Mouse (Mus musculus): Measurements from ENCODE around the gene Fam118b. TPM values are rescaled to one million over a fixed set of nuclear protein-coding genes. Genes with fewer than 3 reads are reported as not detected.
A peak's percentile ranks its signal among the peaks of the same experiment; 100 is the strongest.

Fam118b gene
- polyA plus RNA-seq, 1 experiment: 22.0 TPM

DNA sequence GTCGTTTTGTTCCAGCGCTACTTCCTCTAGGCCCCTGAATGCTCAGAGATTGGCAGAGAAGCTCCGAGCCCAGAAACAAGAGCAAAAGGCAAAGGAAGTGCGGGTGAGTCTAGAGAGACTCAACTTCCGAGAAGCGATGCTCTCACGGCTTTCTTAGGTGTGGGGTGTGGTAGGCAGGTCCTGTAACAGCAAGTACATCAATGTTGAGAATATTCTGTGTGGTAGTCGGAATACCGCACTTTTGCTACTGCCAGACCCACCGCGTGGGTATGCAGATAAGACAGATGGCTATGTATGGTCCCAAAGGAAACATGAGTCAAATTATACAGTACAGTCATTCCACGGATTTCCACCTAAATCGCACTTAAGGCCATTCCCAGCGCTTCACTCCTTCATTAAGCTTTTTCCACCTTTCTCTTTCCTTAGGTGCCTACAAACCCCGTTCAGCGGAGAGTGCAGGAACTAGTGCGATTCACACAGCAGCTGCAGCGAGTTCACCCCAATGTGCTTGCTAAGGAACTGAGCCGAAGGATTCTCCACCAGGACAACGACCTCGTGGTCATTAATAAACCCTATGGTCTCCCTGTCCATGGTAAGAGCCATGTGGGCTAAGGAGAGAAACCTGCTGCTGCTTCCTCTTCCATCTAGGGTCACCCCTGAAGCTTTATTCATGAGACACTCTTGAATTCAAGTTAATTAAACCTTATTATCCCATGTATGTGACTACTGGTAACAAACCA lies 541 bp upstream of the Fam118b start:
- Histone ChIP-seq H3K4me1 (ENCODE audit: control insufficient read depth, insufficient read depth, low read length) (no peaks in the 10 kb centered on the region; the same call in 1 of the 2 replicates), H3K4me3 (ENCODE audit: insufficient read depth, low read length) (peak overlapping the region; percentile 94), H3K27ac (ENCODE audit: insufficient read depth, low read length) (no peak overlapping the region)
- TF ChIP-seq CTCF (IDR thresholded peaks at IDR 0.05; ENCODE audit: extremely low read depth, insufficient read depth, low read length) (no peak), POLR2A (IDR thresholded peaks at IDR 0.05; ENCODE audit: extremely low read depth, insufficient read depth, low read length) (no peak)

DNA sequence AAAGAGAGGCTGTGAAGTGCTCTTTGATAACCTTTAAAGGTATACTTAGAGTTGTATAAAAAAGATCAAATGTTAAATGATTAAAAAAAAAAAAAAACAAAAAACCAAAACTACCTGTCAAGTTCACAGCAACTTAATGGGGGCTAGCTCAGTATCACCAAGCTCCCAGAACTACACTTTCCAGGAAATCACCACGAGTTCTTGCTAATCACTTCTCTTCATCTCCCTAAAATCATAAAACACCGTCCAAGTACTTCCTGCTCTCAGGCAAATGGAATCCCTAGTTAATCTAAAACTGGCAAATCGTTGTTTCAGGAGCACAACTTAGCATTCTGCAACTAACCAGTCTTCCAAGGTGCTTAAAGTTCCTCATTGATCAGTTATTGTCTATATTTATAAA lies 3.1 kb downstream of the Fam118b start:
- no peaks in the 10 kb centered on the region; the same call in 1 of the 2 replicates for H3K4me1 ChIP-seq (ENCODE audit: control insufficient read depth, insufficient read depth, low read length)
- H3K4me3 ChIP-seq (ENCODE audit: insufficient read depth, low read length): no peak overlapping the region
- TF ChIP-seq CTCF (IDR thresholded peaks at IDR 0.05; ENCODE audit: extremely low read depth, insufficient read depth, low read length) (no peak), POLR2A (IDR thresholded peaks at IDR 0.05; ENCODE audit: extremely low read depth, insufficient read depth, low read length) (no peak)
- no peak overlapping the region for H3K27ac ChIP-seq (ENCODE audit: insufficient read depth, low read length)

GRCm38 (mm10) chr9:35263431-35263830 lies 4.2 kb downstream of the Fam118b start:
- Histone ChIP-seq H3K4me1 (ENCODE audit: control insufficient read depth, insufficient read depth, low read length) (no peaks in the 10 kb centered on the region; the same call in 1 of the 2 replicates), H3K4me3 (ENCODE audit: insufficient read depth, low read length) (no peak overlapping the region), H3K27ac (ENCODE audit: insufficient read depth, low read length) (no peak overlapping the region)
- TF ChIP-seq CTCF (IDR thresholded peaks at IDR 0.05; ENCODE audit: extremely low read depth, insufficient read depth, low read length) (no peak), POLR2A (IDR thresholded peaks at IDR 0.05; ENCODE audit: extremely low read depth, insufficient read depth, low read length) (no peak)

- H3K27ac ChIP-seq (ENCODE audit: insufficient read depth, low read length): no peak overlapping the region
- H3K4me3 ChIP-seq (ENCODE audit: insufficient read depth, low read length): no peak overlapping the region
- TF ChIP-seq POLR2A (IDR thresholded peaks at IDR 0.05; ENCODE audit: extremely low read depth, insufficient read depth, low read length) (no peak), CTCF (IDR thresholded peaks at IDR 0.05; ENCODE audit: extremely low read depth, insufficient read depth, low read length) (no peak)
- no peaks in the 10 kb centered on the region; the same call in 1 of the 2 replicates for H3K4me1 ChIP-seq (ENCODE audit: control insufficient read depth, insufficient read depth, low read length)
These were observed 5.2 kb downstream of the Fam118b start for GRCm38 (mm10) chr9:35262418-35262817.

GRCm38 (mm10) chr9:35257365-35257764 lies 10.2 kb downstream of the Fam118b start:
- Histone ChIP-seq H3K4me1 (ENCODE audit: control insufficient read depth, insufficient read depth, low read length) (no peaks in the 10 kb centered on the region), H3K4me3 (ENCODE audit: insufficient read depth, low read length) (no peak overlapping the region), H3K27ac (ENCODE audit: insufficient read depth, low read length) (no peak overlapping the region)
- TF ChIP-seq POLR2A (IDR thresholded peaks at IDR 0.05; ENCODE audit: extremely low read depth, insufficient read depth, low read length): no peak
- no peak for TF ChIP-seq CTCF (IDR thresholded peaks at IDR 0.05; ENCODE audit: extremely low read depth, insufficient read depth, low read length)

DNA sequence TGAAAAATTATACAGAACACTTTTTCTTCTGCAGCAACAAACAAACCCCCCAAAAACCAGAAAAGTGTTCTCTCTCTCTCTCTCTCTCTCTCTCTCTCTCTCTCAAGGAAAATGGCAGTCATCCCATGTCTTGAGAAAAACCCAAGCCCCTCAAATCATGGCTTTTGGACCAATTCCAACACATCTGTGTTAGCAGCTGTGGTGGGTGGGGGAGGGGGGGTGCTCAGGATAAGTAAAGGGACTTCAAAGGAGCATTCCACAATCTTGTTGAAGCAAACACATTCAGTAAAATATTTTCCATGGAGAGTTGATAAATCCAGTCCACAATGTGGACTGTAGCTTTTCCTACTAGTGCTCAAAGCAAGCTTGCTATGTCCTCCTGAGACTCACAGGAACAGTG lies 18.1 kb downstream of the Fam118b start:
- TF ChIP-seq POLR2A (IDR thresholded peaks at IDR 0.05; ENCODE audit: extremely low read depth, insufficient read depth, low read length) (no peak), CTCF (IDR thresholded peaks at IDR 0.05; ENCODE audit: extremely low read depth, insufficient read depth, low read length) (no peak)
- H3K27ac ChIP-seq (ENCODE audit: insufficient read depth, low read length): no peak overlapping the region
- H3K4me1 ChIP-seq (ENCODE audit: control insufficient read depth, insufficient read depth, low read length): no peaks in the 10 kb centered on the region

DNA sequence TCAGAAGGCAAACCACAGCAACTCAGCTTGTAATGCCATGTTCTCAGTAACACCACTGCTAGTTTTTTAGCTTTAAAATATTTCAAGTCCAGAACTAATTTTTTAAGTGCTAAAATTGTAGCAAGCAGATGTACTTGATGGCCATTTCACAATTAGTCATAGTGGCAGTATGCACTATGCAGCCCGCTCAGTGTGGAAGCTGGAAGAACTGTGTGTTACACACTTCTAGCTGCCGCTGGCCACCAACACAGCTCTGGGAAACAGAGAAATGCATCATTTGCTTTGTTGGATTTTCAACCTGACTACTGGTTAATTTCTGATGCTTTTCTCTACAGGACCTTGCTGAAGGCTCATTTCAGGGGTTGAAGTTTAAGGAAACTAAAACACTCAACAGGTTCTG lies 20.2 kb downstream of the Fam118b start:
- Histone ChIP-seq H3K4me3 (ENCODE audit: insufficient read depth, low read length) (no peak overlapping the region), H3K27ac (ENCODE audit: insufficient read depth, low read length) (no peak overlapping the region), H3K4me1 (ENCODE audit: control insufficient read depth, insufficient read depth, low read length) (no peaks in the 10 kb centered on the region)
- TF ChIP-seq CTCF (IDR thresholded peaks at IDR 0.05; ENCODE audit: extremely low read depth, insufficient read depth, low read length) (no peak), POLR2A (IDR thresholded peaks at IDR 0.05; ENCODE audit: extremely low read depth, insufficient read depth, low read length) (no peak)

More for the DNA sequence above, 18.1 kb downstream of the Fam118b start:
- no peak overlapping the region for H3K4me3 ChIP-seq (ENCODE audit: insufficient read depth, low read length)

GRCm38 (mm10) chr9:35239734-35240133 lies 27.9 kb downstream of the Fam118b start:
- no peak for TF ChIP-seq CTCF (IDR thresholded peaks at IDR 0.05; ENCODE audit: extremely low read depth, insufficient read depth, low read length)
- TF ChIP-seq POLR2A (IDR thresholded peaks at IDR 0.05; ENCODE audit: extremely low read depth, insufficient read depth, low read length): no peak
- Histone ChIP-seq H3K4me1 (ENCODE audit: control insufficient read depth, insufficient read depth, low read length) (no peaks in the 10 kb centered on the region), H3K27ac (ENCODE audit: insufficient read depth, low read length) (no peak overlapping the region), H3K4me3 (ENCODE audit: insufficient read depth, low read length) (no peak overlapping the region)

GRCm38 (mm10) chr9:35238915-35239571 lies 28.6 kb downstream of the Fam118b start:
- no peak overlapping the region for H3K27ac ChIP-seq (ENCODE audit: insufficient read depth, low read length)
- H3K4me1 ChIP-seq (ENCODE audit: control insufficient read depth, insufficient read depth, low read length): no peaks in the 10 kb centered on the region
- no peak overlapping the region for H3K4me3 ChIP-seq (ENCODE audit: insufficient read depth, low read length)
- no peak for TF ChIP-seq POLR2A (IDR thresholded peaks at IDR 0.05; ENCODE audit: extremely low read depth, insufficient read depth, low read length)
- no peak for TF ChIP-seq CTCF (IDR thresholded peaks at IDR 0.05; ENCODE audit: extremely low read depth, insufficient read depth, low read length)

GRCm38 (mm10) chr9:35238371-35238770 lies 29.2 kb downstream of the Fam118b start:
- no peak overlapping the region for H3K4me3 ChIP-seq (ENCODE audit: insufficient read depth, low read length)
- H3K27ac ChIP-seq (ENCODE audit: insufficient read depth, low read length): no peak overlapping the region
- no peaks in the 10 kb centered on the region for H3K4me1 ChIP-seq (ENCODE audit: control insufficient read depth, insufficient read depth, low read length)
- TF ChIP-seq POLR2A (IDR thresholded peaks at IDR 0.05; ENCODE audit: extremely low read depth, insufficient read depth, low read length) (no peak), CTCF (IDR thresholded peaks at IDR 0.05; ENCODE audit: extremely low read depth, insufficient read depth, low read length) (no peak)
